Mouse (Mus musculus): ENCODE measurements around the gene Gabarap.

Gabarap gene

GRCm38 (mm10) chr11:69970222-69970621 lies 20.7 kb upstream of the Gabarap start:
- no peak for DNase-seq (ENCODE audit: low spot score)

GRCm38 (mm10) chr11:69970775-69971174 lies 20.2 kb upstream of the Gabarap start:
- no peak for DNase-seq (ENCODE audit: low spot score)

- DNase-seq (ENCODE audit: low spot score): no peak
Observed at GRCm38 (mm10) chr11:69974907-69975306, 16.0 kb upstream of the Gabarap start.

GRCm38 (mm10) chr11:69976271-69976670 lies 14.7 kb upstream of the Gabarap start:
- DNase-seq (ENCODE audit: low spot score): no peak

- no peak for DNase-seq (ENCODE audit: low spot score)
Observed at GRCm38 (mm10) chr11:69979827-69980195, 11.1 kb upstream of the Gabarap start.

- peak; percentile 90 for DNase-seq (ENCODE audit: low spot score)
Observed at GRCm38 (mm10) chr11:69980196-69981140, 10.5 kb upstream of the Gabarap start.

- no peak for DNase-seq (ENCODE audit: low spot score)
Observed at GRCm38 (mm10) chr11:69981141-69981762, 9.7 kb upstream of the Gabarap start, which contains the start of gene Ctdnep1. Gene Ctdnep1 (plus strand): TSS chr11:69981156.

GRCm38 (mm10) chr11:69982225-69982624 lies 8.7 kb upstream of the Gabarap start, which contains the start of gene Elp5:
Gene Elp5 (minus strand): TSS chr11:69982517.
- no peak for DNase-seq (ENCODE audit: low spot score)

- no peak for DNase-seq (ENCODE audit: low spot score)
Observed at GRCm38 (mm10) chr11:69982877-69983276, 8.1 kb upstream of the Gabarap start.

GRCm38 (mm10) chr11:69983377-69983776 lies 7.6 kb upstream of the Gabarap start:
- no peak for DNase-seq (ENCODE audit: low spot score)

GRCm38 (mm10) chr11:69984431-69984830 lies 6.5 kb upstream of the Gabarap start:
- DNase-seq (ENCODE audit: low spot score): no peak

- no peak for DNase-seq (ENCODE audit: low spot score)
Observed at GRCm38 (mm10) chr11:69989949-69990348, 994 bp upstream of the Gabarap start.

GRCm38 (mm10) chr11:69991711-69992110 lies 768 bp downstream of the Gabarap start:
- DNase-seq (ENCODE audit: low spot score): no peak

GRCm38 (mm10) chr11:69992396-69992795 lies 1.5 kb downstream of the Gabarap start:
- no peak for DNase-seq (ENCODE audit: low spot score)

- DNase-seq (ENCODE audit: low spot score): no peak
Observed at GRCm38 (mm10) chr11:69992932-69993331, 2.0 kb downstream of the Gabarap start.

- DNase-seq (ENCODE audit: low spot score): no peak
Observed at GRCm38 (mm10) chr11:69994401-69995090, 3.6 kb downstream of the Gabarap start.

- DNase-seq (ENCODE audit: low spot score): peak; percentile 93
Observed at GRCm38 (mm10) chr11:69995391-69995960, 4.5 kb downstream of the Gabarap start, which contains the start of gene Phf23. Gene Phf23 (plus strand): TSS chr11:69995777.

- DNase-seq (ENCODE audit: low spot score): no peak
Observed at GRCm38 (mm10) chr11:69996161-69997061, 5.5 kb downstream of the Gabarap start.

GRCm38 (mm10) chr11:69997070-69997509 lies 6.1 kb downstream of the Gabarap start:
- DNase-seq (ENCODE audit: low spot score): peak; percentile 74

GRCm38 (mm10) chr11:69998567-69999491 lies 7.9 kb downstream of the Gabarap start:
- no peak for DNase-seq (ENCODE audit: low spot score)

Measured in urinary bladder, postnatal 10 days (tissue).